Mouse (Mus musculus) intestine, embryonic 14.5 days (tissue): ENCODE data around the gene Fto. TPM values are rescaled to one million over a fixed set of nuclear protein-coding genes. Genes with fewer than 3 reads are reported as not detected.

Source experiments
- ATAC-seq: fragments of 200-750 bp; cut with Nextera tagmentation; replicated peaks from 2 replicates; pipeline ENCODE4 v1.8.0; 2017; ENCODE audit warnings: low read depth, moderate number of reproducible peaks, moderate TSS enrichment, moderate library complexity; ENCODE audit not compliant: low FRiP score, low TSS enrichment
- DNase-seq: peaks from one replicate; pipeline ENCODE4 v3.0.0-alpha.2; 2018; ENCODE audit warnings: low spot score
- H3K27ac ChIP-seq: fragments of 300-500 bp; sonication (generic); 2 replicates; pipeline ENCODE4 v1.5.1; 2014; ENCODE audit warnings: low read depth, mild to moderate bottlenecking, control low read depth
- H3K27me3 ChIP-seq: fragments of 300-500 bp; sonication (generic); replicated peaks from 2 replicates; pipeline ENCODE4 v1.6.1; 2014; ENCODE audit warnings: low read length, control low read depth; ENCODE audit not compliant: control insufficient read depth, insufficient read depth
- H3K36me3 ChIP-seq: fragments of 300-500 bp; sonication (generic); 2 replicates; pipeline ENCODE4 v1.6.1; 2014; ENCODE audit warnings: low read length, control low read depth; ENCODE audit not compliant: control insufficient read depth, insufficient read depth
- H3K4me1 ChIP-seq: fragments of 300-500 bp; sonication (generic); replicated peaks from 2 replicates; pipeline ENCODE4 v1.6.1; 2014; ENCODE audit warnings: low read length, control low read depth, mixed read lengths; ENCODE audit not compliant: control insufficient read depth, insufficient read depth
- H3K4me2 ChIP-seq: fragments of 300-500 bp; sonication (generic); 2 replicates; pipeline ENCODE4 v1.6.1; 2014; ENCODE audit warnings: low read length
- H3K4me3 ChIP-seq: fragments of 300-500 bp; sonication (generic); 2 replicates; pipeline ENCODE4 v1.5.1; 2014; ENCODE audit warnings: low read depth, low read length, control low read depth, mixed read lengths
- H3K9ac ChIP-seq: fragments of 300-500 bp; sonication (generic); 2 replicates; pipeline ENCODE4 v1.6.1; 2014; ENCODE audit warnings: mild to moderate bottlenecking, low read length
- H3K9me3 ChIP-seq: fragments of 300-500 bp; sonication (generic); 2 replicates; pipeline ENCODE4 v1.6.1; 2016; ENCODE audit warnings: low read length, control low read depth; ENCODE audit not compliant: control insufficient read depth
- WGBS: fragments of 180-500 bp; shearing (Covaris S2); extraction: QIAGEN DNeasy Blood & Tissue Kit; methylation state at CpG from one replicate; pipeline ENCODE4 v1.1.7; 2014; 5-methylcytosine and 5-hydroxymethylcytosine counted together
- polyA plus RNA-seq: library from polyadenylated mRNA; unstranded; fragments of >200 nt; fragmentation: Nextera tagmentation; extraction: Ambion mirVana; gene quantifications from 2 replicates; pipeline ENCODE4 v1.2.1, GENCODE M21; 2014

Fto gene
- polyA plus RNA-seq, 1 experiment from 2014 or later = 77.7 TPM

GRCm38 (mm10) chr8:91552635-91553034 lies 239.3 kb downstream of the Fto start:
- Histone ChIP-seq H3K36me3 (no peaks in the 10 kb centered on the region), H3K27ac (no peak overlapping the region), H3K27me3 (no peaks in the 10 kb centered on the region), H3K4me1 (no peaks in the 10 kb centered on the region), H3K4me3 (no peak overlapping the region), H3K9ac (no peak overlapping the region), H3K9me3 (no peaks in the 10 kb centered on the region), H3K4me2 (no peak overlapping the region)
- no peak for DNase-seq
- 86% methylated on average over 11 of the region's 11 CpGs for WGBS
- ATAC-seq = no peak

- Histone ChIP-seq H3K27me3 (no peaks in the 10 kb centered on the region), H3K9ac (no peak overlapping the region), H3K4me1 (no peaks in the 10 kb centered on the region), H3K4me3 (no peak overlapping the region), H3K9me3 (no peaks in the 10 kb centered on the region), H3K36me3 (no peaks in the 10 kb centered on the region), H3K4me2 (no peak overlapping the region), H3K27ac (no peak overlapping the region)
- no peak for DNase-seq
- no peak for ATAC-seq
- WGBS = 72% methylated on average over 5 of the region's 5 CpGs
These were observed 240.1 kb downstream of the Fto start for GRCm38 (mm10) chr8:91553387-91553786.

- no peak for DNase-seq
- no peak overlapping the region for H3K4me2 ChIP-seq
These were observed 243.8 kb downstream of the Fto start for GRCm38 (mm10) chr8:91557041-91557587.

GRCm38 (mm10) chr8:91558408-91558807 lies 245.1 kb downstream of the Fto start:
- Histone ChIP-seq H3K4me3 (no peak overlapping the region), H3K27ac (no peak overlapping the region), H3K4me2 (no peak overlapping the region), H3K27me3 (no peaks in the 10 kb centered on the region), H3K4me1 (peaks cover 14% of the 10 kb centered on the region), H3K9me3 (no peaks in the 10 kb centered on the region), H3K9ac (no peak overlapping the region), H3K36me3 (no peaks in the 10 kb centered on the region)
- WGBS = 56% methylated on average over 6 of the region's 6 CpGs
- DNase-seq (no peak), ATAC-seq (no peak)

More at GRCm38 (mm10) chr8:91557041-91557587, 243.8 kb downstream of the Fto start:
- Histone ChIP-seq H3K4me1 (0 out of 2 replicates have a peak, but pooled peaks cover 6% of the 10 kb centered on the region), H3K4me3 (no peak overlapping the region), H3K9me3 (no peaks in the 10 kb centered on the region), H3K27me3 (no peaks in the 10 kb centered on the region), H3K9ac (no peak overlapping the region), H3K36me3 (no peaks in the 10 kb centered on the region), H3K27ac (no peak overlapping the region)
- 82% methylated on average over 5 of the region's 5 CpGs for WGBS
- no peak for ATAC-seq

- ATAC-seq (no peak), DNase-seq (no peak)
- Histone ChIP-seq H3K9ac (no peak overlapping the region), H3K27me3 (no peaks in the 10 kb centered on the region), H3K36me3 (no peaks in the 10 kb centered on the region), H3K4me2 (no peak overlapping the region), H3K9me3 (no peaks in the 10 kb centered on the region), H3K4me1 (peaks cover 15% of the 10 kb centered on the region), H3K4me3 (no peak overlapping the region), H3K27ac (no peak overlapping the region)
- WGBS = 70% methylated on average over 6 of the region's 6 CpGs
These were observed 246.8 kb downstream of the Fto start for GRCm38 (mm10) chr8:91560017-91560591.

- H3K9me3 ChIP-seq = no peaks in the 10 kb centered on the region
- ATAC-seq (no peak), DNase-seq (no peak)
- no peaks in the 10 kb centered on the region for H3K36me3 ChIP-seq
- no peaks in the 10 kb centered on the region for H3K27me3 ChIP-seq
- no peak overlapping the region for H3K4me2 ChIP-seq
- no peak overlapping the region for H3K4me3 ChIP-seq
- peaks cover 26% of the 10 kb centered on the region for H3K4me1 ChIP-seq
- WGBS = 93% methylated on average over 4 of the region's 4 CpGs
- no peak overlapping the region for H3K9ac ChIP-seq
- no peak overlapping the region for H3K27ac ChIP-seq
These were observed 247.9 kb downstream of the Fto start for GRCm38 (mm10) chr8:91561241-91561640.

- H3K9me3 ChIP-seq = no peaks in the 10 kb centered on the region
- H3K4me1 ChIP-seq = peaks cover 30% of the 10 kb centered on the region
- no peak overlapping the region for H3K4me3 ChIP-seq
- ATAC-seq (no peak), DNase-seq (no peak)
- WGBS = 57% methylated on average over 7 of the region's 7 CpGs
- no peak overlapping the region for H3K4me2 ChIP-seq
- H3K9ac ChIP-seq = no peak overlapping the region
- no peak overlapping the region for H3K27ac ChIP-seq
- H3K27me3 ChIP-seq = no peaks in the 10 kb centered on the region
- no peaks in the 10 kb centered on the region for H3K36me3 ChIP-seq
These were observed 249.3 kb downstream of the Fto start for GRCm38 (mm10) chr8:91562600-91562999.

- Histone ChIP-seq H3K4me2 (no peak overlapping the region), H3K4me1 (peaks cover 30% of the 10 kb centered on the region), H3K27me3 (no peaks in the 10 kb centered on the region), H3K27ac (no peak overlapping the region), H3K9me3 (no peaks in the 10 kb centered on the region), H3K9ac (no peak overlapping the region), H3K36me3 (no peaks in the 10 kb centered on the region), H3K4me3 (no peak overlapping the region)
- DNase-seq (no peak), ATAC-seq (no peak)
- WGBS = 38% methylated on average over 3 of the region's 3 CpGs
These were observed 250.0 kb downstream of the Fto start for GRCm38 (mm10) chr8:91563326-91563725.

GRCm38 (mm10) chr8:91565869-91566502 lies 252.7 kb downstream of the Fto start:
- ATAC-seq (no peak), DNase-seq (no peak)
- 36% methylated on average over 12 of the region's 12 CpGs for WGBS
- H3K9me3 ChIP-seq = no peaks in the 10 kb centered on the region
- no peak overlapping the region for H3K9ac ChIP-seq
- no peak overlapping the region; the same call in 1 of the 2 replicates for H3K4me2 ChIP-seq
- no peaks in the 10 kb centered on the region for H3K36me3 ChIP-seq
- peak overlapping the region; percentile 27; the same call in 1 of the 2 replicates for H3K27ac ChIP-seq
- H3K4me3 ChIP-seq = no peak overlapping the region
- H3K4me1 ChIP-seq = peaks cover 32% of the 10 kb centered on the region
- H3K27me3 ChIP-seq = no peaks in the 10 kb centered on the region
